Mouse (Mus musculus) adrenal gland, postnatal 10 days (tissue): ENCODE results near the gene Fgfr2. TPM values are rescaled to one million over a fixed set of nuclear protein-coding genes. Genes with fewer than 3 reads are reported as not detected.

ENCODE experiments used
- DNase-seq: peaks from one replicate; pipeline ENCODE4 v3.0.0; 2021; ENCODE audit warnings: mixed read lengths
- total RNA-seq, 2 experiments: library from RNA; stranded (reverse); gene quantifications; 2 replicates each; pipeline ENCODE4 v1.2.3; 2021

Fgfr2 gene
- total RNA-seq, 2 experiments from 2014 or later: 128 to 169 TPM

GRCm38 (mm10) chr7:130827844-130828403, 2295.2 kb downstream of the Fgfr2 start:
- no peak for DNase-seq

DNA sequence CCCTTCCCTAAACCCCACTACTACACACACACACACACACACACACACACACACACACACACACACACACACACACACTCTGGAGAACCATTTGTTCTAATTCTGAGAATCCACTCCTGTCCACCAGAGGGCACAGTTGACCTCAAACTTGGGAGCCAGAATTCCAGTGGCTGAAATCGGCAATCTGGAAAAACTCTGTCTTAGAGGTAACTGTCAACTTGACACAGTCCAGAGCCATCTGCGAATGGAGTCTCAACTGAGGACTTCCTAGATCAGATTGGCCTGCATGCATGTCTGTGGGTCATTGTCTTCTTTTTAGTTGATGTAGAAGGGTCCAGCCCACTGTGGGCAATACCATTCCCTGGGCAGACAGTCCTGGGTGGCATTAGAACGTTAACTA, 2295.7 kb downstream of the Fgfr2 start:
- peak; percentile 77 for DNase-seq

- DNase-seq: no peak
These were observed 2296.8 kb downstream of the Fgfr2 start for GRCm38 (mm10) chr7:130826343-130826742.

DNA sequence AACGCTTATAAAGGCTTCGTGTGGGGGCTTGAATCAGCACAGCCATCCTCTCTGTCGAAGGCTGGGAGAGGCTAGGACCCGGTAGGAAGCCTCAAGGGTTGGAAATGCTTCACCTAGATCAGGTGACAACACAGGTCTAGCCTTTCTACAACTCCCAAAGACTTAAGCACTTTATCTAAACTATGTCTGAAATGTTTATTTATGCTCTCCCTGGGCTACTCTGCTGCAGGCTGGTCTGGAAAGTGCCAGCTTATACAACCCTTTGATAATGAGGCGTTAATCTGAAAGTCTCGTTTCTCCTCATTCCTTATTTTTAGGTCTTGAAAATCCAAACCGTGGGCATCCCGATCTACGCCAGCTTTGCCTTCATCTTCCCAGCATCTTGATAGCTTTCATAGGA, 2299.2 kb downstream of the Fgfr2 start:
- no peak for DNase-seq

- DNase-seq: peak; percentile 13
These were observed 2303.5 kb downstream of the Fgfr2 start for GRCm38 (mm10) chr7:130819624-130820023.

GRCm38 (mm10) chr7:130818813-130819212, 2304.3 kb downstream of the Fgfr2 start:
- no peak for DNase-seq

GRCm38 (mm10) chr7:130816243-130816642, 2306.9 kb downstream of the Fgfr2 start:
- DNase-seq: no peak

DNA sequence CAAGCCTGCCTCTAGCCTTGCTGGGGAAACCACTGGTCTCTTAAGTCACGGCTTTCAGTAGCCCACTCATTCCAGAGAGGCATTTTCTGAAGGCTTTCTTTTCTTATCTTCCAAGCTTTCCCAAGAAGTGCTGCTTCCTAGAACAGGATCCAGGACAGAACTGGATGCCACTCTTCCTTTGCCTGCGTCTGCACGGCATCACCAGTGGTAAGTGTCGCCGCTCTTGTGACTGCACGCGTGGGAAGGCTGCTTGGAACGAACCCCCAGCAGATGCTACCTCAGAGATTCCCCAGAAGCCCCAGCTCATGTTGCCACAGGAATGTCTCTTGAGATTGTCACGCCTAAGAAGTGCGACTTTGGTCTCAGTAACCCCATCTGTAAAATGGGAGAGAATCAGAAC, 2307.5 kb downstream of the Fgfr2 start:
- no peak for DNase-seq

GRCm38 (mm10) chr7:130812407-130812806, 2310.7 kb downstream of the Fgfr2 start:
- no peak for DNase-seq

DNA sequence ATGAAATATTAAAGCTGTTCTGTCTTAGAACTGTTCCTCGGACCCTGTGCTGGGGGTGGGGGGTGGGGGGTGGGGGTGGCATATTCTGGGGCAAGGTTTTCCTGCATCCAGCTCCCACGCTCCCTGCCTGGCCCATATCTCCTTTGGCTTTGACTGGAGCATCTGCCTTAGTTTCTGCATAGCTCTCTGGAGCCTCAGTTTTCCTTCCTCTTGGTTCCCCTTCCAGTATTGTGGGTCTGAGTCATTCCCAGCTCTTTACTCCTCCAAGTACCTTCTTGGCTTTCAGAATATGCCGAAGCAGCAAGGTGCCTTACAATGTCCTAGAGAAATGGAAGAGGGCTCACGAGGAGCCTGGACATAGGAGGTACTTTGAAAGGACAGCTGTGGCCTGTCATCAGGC, 2312.9 kb downstream of the Fgfr2 start:
- DNase-seq: no peak

DNA sequence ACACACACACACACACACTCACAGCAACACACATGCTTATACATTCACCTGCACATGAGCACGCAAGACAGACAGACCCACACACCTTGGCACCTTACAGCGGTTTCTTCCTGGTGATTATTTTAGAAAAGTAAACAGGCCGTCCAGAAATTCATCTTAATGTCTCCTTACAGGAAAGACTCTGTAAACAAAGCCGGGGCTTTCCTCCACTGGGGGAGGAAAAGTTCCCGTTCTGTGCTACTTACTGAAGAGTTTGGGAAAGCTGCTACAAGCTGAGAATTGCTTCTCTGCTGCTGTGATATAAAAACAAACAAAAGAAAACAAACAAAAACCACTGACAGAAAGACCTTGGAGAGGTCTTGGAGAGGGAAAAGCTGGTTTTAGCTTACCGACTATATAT, 2314.5 kb downstream of the Fgfr2 start:
- no peak for DNase-seq

GRCm38 (mm10) chr7:130807749-130808148, 2315.4 kb downstream of the Fgfr2 start:
- peak; percentile 73 for DNase-seq

DNA sequence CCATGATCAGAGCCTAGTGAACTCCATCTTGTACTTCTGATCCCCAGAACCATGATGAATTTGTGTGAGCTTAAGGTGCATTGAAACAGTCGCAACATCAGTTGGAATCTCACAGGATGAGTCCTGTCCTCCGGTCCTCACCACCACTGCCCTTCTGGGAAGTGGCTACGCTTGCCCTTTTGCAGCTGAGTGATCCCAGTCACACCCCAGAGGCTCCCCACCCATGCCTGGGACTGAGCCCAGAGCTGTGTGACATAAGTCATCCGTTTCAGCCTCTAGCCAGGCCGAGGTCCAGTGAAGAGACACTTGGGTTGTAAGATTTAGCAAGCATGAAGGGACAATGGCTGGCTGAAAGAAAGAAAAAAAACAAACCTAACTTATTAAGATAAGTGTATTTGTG, 2318.2 kb downstream of the Fgfr2 start:
- DNase-seq: no peak

GRCm38 (mm10) chr7:130803251-130803825, 2319.8 kb downstream of the Fgfr2 start:
- DNase-seq: peak; percentile 33

GRCm38 (mm10) chr7:130801811-130802210, 2321.3 kb downstream of the Fgfr2 start:
- DNase-seq: no peak

DNA sequence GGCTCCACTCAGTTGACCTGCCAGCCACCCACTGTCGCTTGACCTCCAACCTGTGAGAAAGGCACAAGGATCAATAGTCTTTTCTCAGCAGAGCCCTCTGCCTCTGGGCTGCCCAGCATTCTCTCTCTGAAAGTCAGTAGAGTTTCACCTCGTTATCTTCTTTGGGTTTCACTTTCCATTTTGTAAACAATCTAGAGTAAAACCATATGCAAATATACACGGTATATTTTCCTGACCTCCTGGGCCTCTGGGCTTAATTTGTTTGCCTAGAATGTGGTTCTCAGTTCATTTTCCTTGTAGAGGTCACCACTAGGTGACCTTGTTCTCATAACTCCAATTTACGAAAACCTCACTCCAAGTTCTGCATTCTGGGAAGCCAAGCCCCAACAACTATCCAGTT, 2322.5 kb downstream of the Fgfr2 start:
- DNase-seq: no peak

GRCm38 (mm10) chr7:130799418-130799817, 2323.7 kb downstream of the Fgfr2 start:
- DNase-seq: no peak

- peak; percentile 21 for DNase-seq
These were observed 2325.6 kb downstream of the Fgfr2 start for GRCm38 (mm10) chr7:130797524-130797923.

DNA sequence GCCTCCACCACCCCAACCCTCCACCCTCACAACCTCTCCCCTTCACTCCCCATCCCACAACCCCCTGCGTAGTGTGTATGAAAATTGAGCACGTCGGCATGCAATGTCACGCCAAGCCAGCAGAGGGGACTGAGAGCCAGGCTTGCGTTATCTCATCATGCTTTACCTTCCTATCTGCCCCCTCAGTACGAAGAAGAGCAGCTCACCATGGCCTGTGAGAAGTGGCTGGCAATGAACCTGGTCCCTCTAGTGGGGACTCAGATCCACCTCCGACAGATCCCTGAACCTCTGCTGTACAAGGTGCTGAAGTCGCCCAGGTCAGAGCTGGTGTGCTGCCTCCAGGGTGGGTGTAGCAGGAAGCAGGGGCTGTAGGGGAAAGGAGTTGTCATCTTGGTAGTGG, 2326.4 kb downstream of the Fgfr2 start:
- no peak for DNase-seq

- DNase-seq: peak; percentile 21
These were observed 2329.5 kb downstream of the Fgfr2 start for GRCm38 (mm10) chr7:130793671-130794070.

GRCm38 (mm10) chr7:130789456-130789855, 2333.7 kb downstream of the Fgfr2 start:
- DNase-seq: no peak

DNA sequence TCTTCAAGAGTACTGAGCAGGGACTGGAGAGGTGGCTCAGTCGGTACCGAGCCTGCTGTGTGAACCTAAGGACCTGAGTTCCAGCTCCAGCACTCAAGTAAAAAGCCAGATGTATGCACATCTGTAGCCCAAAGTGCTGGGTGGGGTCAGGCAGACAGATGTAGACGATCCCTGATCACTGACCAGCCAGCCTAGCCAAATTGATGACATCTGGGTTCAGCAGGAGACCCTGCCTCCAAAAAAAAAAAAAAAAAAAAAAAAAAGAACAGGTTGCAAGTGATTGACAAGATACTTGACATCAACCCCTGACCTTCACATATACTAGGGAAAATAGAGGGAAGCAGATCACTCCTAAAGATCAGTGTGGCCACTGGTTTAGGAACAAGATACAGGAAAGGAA, 2334.2 kb downstream of the Fgfr2 start:
- DNase-seq: no peak

DNA sequence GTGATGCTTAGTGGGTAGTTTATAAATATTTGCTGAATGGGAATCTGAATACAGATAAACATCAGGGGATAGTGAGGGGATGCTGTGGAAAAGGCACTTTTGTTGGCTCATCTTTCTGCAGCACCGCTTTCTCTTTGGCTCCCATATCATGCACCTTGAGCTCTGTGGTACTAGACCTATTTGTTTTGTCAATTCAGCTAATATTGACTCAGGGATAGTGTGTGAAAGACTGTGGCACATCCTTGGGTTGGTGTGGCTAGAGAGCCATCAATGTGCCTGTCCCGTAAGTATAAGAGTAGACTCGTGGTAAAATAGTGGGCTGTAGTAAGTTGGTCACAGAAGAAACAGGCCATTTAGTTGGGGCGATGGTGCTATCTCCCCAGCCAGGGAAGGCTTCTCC, 2335.6 kb downstream of the Fgfr2 start:
- no peak for DNase-seq

- DNase-seq: peak; percentile 68
These were observed 2336.4 kb downstream of the Fgfr2 start for GRCm38 (mm10) chr7:130786708-130787107.
